1 mouse cellular context compared by ENCODE assay signal in genomic region chr19:46152127-46152803, GRCm38 (mm10).
TF ChIP-seq lines count a peak whose summit lies in the region.

Gene Gbf1 (plus strand): TSS chr19:46152509.

TF ChIP-seq in CH12.LX, 34 proteins besides CTCF, POLR2A, EP300 and RAD21 (continued from another document):
- TF ChIP-seq UBTF (IDR thresholded peaks at IDR 0.05; ENCODE audit: low read depth, low read length) = no peak
- peak; percentile 80 for TF ChIP-seq HCFC1 (IDR thresholded peaks at IDR 0.05; ENCODE audit: low read depth, low read length)
- no peak for TF ChIP-seq MAFK (IDR thresholded peaks at IDR 0.05; ENCODE audit: insufficient replicate concordance, low read length)
- no peak for TF ChIP-seq ZMIZ1 (IDR thresholded peaks at IDR 0.05; ENCODE audit: low read depth, low read length)
- no peak for TF ChIP-seq PAX5 (IDR thresholded peaks at IDR 0.05; ENCODE audit: low read length)
- no peak for TF ChIP-seq BHLHE40 (IDR thresholded peaks at IDR 0.05; ENCODE audit: low read depth, low read length)
- TF ChIP-seq RCOR1 (conservative IDR thresholded peaks at IDR 0.05; ENCODE audit: low read depth, low read length) = no peak
- peak; percentile 73 for TF ChIP-seq NELFE (IDR thresholded peaks at IDR 0.05; ENCODE audit: low read depth, low read length)
- TF ChIP-seq IRF4 (IDR thresholded peaks at IDR 0.05; ENCODE audit: low read depth, low read length) = no peak
- peak; percentile 67 for TF ChIP-seq ELF1 (IDR thresholded peaks at IDR 0.05; ENCODE audit: low read depth, low read length)
- TF ChIP-seq MEF2A (IDR thresholded peaks at IDR 0.05; ENCODE audit: borderline replicate concordance, low read depth, low read length) = no peak
